Mouse (Mus musculus) testis, adult 2 months (tissue): Measurements from ENCODE around the gene Pdhb. TPM values are rescaled to one million over a fixed set of nuclear protein-coding genes. Genes with fewer than 3 reads are reported as not detected.

Experiments used
- H3K27ac ChIP-seq: fragments of 200-500 bp; 2 replicates; pipeline ENCODE4 v1.5.1; 2012; ENCODE audit warnings: low read depth, low read length; ENCODE audit not compliant: control insufficient read depth, insufficient read depth
- H3K27me3 ChIP-seq: fragments of 200-500 bp; 2 replicates; pipeline ENCODE4 v1.6.1; 2012; ENCODE audit warnings: mild to moderate bottlenecking, low read length, moderate library complexity; ENCODE audit not compliant: control insufficient read depth, insufficient read depth
- H3K36me3 ChIP-seq: fragments of 200-500 bp; 2 replicates; pipeline ENCODE4 v1.6.1; 2012; ENCODE audit warnings: mild to moderate bottlenecking, low read length; ENCODE audit not compliant: control insufficient read depth, insufficient read depth
- H3K4me1 ChIP-seq: fragments of 200-500 bp; 2 replicates; pipeline ENCODE4 v1.6.1; 2012; ENCODE audit warnings: low read length; ENCODE audit not compliant: control insufficient read depth, insufficient read depth
- H3K4me3 ChIP-seq: fragments of 200-500 bp; 2 replicates; pipeline ENCODE4 v1.5.1; 2012; ENCODE audit warnings: low read depth, mild to moderate bottlenecking, low read length, moderate library complexity, mixed read lengths; ENCODE audit not compliant: control insufficient read depth
- CTCF ChIP-seq: fragments of 200-500 bp; IDR thresholded peaks from 2 replicates; pipeline ENCODE4 v1.5.1; 2012; ENCODE audit warnings: low read depth, mild to moderate bottlenecking, inconsistent platforms, low read length, moderate library complexity; ENCODE audit not compliant: control insufficient read depth, insufficient read depth, insufficient replicate concordance
- POLR2A ChIP-seq: fragments of 200-500 bp; IDR thresholded peaks from 2 replicates; pipeline ENCODE4 v1.6.1; 2012; ENCODE audit warnings: low read depth, mild to moderate bottlenecking, inconsistent platforms, low read length, moderate library complexity; ENCODE audit not compliant: control insufficient read depth
- polyA plus RNA-seq: library from polyadenylated mRNA; depleted of rRNA; stranded (reverse); fragments of >200 nt; gene quantifications from 2 replicates; pipeline ENCODE4 v1.2.3, GENCODE M21; 2012; rRNA removed

The Pdhb gene
- polyA plus RNA-seq, result 97.6 and 115 TPM in 2 replicates

DNA sequence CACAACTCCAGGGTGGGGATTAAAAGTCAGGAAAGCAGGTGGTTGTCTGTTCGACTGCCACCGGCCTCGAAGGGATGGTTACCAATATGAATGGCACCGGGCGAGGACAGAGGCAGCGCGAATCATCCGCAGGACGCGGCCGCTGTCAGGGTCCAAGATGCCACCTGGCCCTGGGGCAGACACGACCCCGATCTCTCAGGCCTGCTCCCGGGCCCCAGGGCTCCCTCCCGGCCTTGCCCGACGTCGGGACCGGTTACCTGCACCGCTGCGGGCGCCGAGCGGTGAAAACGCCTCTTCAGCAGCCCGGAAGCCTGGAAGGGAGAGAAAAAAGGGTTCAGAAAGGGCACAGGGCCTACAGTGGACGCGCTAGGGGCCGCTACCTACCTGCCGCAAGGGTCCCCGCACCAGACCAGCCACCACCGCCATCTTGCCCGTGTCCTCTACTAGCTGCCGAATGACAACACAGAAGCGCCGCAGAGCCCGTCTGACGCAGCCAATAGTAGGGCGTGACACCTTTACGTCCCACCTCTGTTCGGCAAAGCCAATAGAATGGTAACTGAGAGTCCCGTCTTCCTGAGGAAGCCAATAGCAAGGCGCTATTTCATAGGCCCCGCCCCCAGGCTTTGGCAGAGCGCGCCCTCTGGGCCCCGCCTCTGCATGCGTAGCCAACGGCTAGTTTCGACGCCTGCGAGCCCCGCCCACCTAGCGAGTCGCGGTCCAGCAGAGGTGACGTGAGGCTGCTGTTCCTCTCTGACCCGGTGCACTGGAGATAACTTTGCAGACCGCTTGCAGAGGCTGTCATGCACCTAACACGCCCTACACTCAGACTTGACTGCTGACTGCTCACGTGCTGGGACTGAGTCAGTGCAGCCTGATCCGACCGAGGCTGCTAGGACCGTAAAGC is at the start of gene Pdhb:
TSS of gene Pdhb (minus strand) at position 519 of the 904 bp plus-strand sequence.
- peak; percentile 89 for TF ChIP-seq POLR2A
- no peak; the same call in 1 of the 2 replicates for TF ChIP-seq CTCF
- H3K27ac ChIP-seq, result peak within 1 kb of the TSS; percentile 97
- H3K4me1 ChIP-seq, result peaks cover 2% of the 10 kb centered on the region
- peak within 1 kb of the TSS; percentile 97 for H3K4me3 ChIP-seq
- no peaks in the 10 kb centered on the region for H3K27me3 ChIP-seq
- no peaks in the 10 kb centered on the region; the same call in none of the 2 replicates for H3K36me3 ChIP-seq

DNA sequence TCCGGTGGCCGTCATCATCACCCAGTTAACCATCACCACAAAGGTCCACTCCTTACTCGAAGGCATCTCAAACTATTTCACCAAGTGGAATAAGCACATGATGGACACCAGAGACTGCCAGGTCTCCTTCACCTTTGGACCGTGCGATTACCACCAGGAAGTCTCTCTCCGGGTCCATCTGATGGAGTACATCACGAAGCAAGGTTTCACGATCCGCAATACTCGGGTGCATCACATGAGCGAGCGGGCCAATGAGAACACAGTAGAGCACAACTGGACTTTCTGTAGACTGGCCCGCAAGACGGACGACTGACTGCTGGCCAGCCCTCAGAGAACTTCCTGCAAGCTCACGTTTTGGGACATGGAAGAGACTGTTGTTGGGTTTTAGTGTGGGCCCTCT is 49.7 kb upstream of the Pdhb start:
- no peak overlapping the region for H3K27ac ChIP-seq
- H3K4me3 ChIP-seq, result no peak overlapping the region
- H3K4me1 ChIP-seq, result no peaks in the 10 kb centered on the region
- no peak for TF ChIP-seq POLR2A
- TF ChIP-seq CTCF, result no peak
- no peaks in the 10 kb centered on the region for H3K27me3 ChIP-seq
- no peaks in the 10 kb centered on the region for H3K36me3 ChIP-seq

DNA sequence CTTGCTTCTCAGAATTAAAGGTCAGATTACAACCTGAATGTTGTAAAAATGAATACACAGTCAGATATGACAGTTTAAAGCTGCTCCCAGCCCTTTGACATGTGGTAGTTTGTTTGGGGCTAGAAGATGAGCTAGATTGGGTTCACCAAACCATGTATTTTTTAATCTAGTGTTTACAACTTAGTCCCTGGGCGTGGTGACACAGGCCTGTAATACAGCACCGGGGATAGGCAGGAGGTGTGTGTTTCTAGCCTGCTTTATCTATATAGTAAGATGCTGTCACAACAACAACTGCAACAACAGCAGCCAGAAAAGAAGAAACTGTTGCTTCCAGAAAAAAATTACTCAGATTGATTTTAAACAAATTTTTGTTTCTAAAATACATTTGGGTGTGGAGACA is 48.1 kb upstream of the Pdhb start:
- Histone ChIP-seq H3K4me1 (no peaks in the 10 kb centered on the region), H3K27ac (no peak overlapping the region), H3K27me3 (no peaks in the 10 kb centered on the region), H3K4me3 (no peak overlapping the region), H3K36me3 (no peaks in the 10 kb centered on the region)
- TF ChIP-seq POLR2A, result no peak
- no peak for TF ChIP-seq CTCF

- TF ChIP-seq CTCF (peak; percentile 52; the same call in 1 of the 2 replicates), POLR2A (no peak)
- H3K27ac ChIP-seq, result no peak overlapping the region
- no peaks in the 10 kb centered on the region for H3K36me3 ChIP-seq
- H3K4me3 ChIP-seq, result no peak overlapping the region
- peaks cover 2% of the 10 kb centered on the region for H3K4me1 ChIP-seq
- H3K27me3 ChIP-seq, result no peaks in the 10 kb centered on the region
Measured at GRCm38 (mm10) chr14:8220306-8220705, 47.5 kb upstream of the Pdhb start.

DNA sequence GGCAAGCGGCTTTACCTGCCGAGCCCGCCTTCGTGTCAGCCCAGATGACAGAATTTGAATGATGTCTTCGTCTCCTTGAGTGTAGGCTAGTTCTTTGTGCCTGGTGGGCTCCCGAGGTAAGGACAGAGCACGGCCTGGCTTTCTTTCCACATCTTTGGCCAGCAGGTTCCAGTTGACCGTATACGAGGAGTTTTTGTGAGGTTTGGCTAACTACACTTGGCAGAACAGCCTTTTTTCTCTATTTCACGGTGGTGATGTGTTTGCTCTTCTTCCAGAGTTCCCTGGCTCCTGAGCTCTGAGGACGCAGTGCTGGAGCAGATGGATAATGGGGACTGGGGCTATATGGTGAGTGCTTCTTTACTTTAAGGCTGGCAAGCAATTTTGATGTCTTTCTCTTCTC is 47.1 kb upstream of the Pdhb start:
- Histone ChIP-seq H3K4me1 (peaks cover 4% of the 10 kb centered on the region), H3K4me3 (no peak overlapping the region), H3K36me3 (no peaks in the 10 kb centered on the region), H3K27ac (no peak overlapping the region), H3K27me3 (no peaks in the 10 kb centered on the region)
- TF ChIP-seq CTCF, result no peak
- no peak for TF ChIP-seq POLR2A

DNA sequence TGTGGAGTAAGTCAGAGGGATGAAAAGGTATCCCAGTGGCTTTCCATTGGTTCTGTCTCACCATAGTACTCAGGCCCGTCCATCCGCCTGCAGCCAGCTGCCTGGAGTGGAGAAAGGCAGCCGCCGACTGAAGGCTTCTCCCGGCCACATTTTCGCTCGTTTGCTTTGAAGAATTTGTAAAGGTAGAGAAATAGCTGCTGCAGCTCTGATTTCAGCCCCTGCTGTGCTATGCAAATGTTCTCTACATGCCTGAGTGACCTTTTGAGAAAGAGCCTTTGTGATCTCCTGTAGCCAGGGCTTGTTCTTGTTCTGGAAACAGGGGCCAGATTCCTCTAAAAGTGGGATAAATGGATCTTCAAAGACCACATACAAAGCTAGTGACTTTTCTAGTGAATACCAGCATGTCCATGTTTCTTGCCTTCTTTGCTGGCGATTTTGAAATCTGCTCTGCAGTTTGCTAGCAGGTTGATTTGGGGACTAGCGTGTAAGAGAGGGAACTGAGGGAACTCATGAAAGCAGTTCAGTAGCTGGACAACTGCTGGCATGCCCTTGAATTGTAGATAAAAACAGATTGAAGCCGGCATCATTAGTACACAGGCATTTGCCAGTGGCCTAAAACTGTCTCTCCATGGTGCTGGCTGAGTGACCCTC is 46.0 kb upstream of the Pdhb start:
- Histone ChIP-seq H3K36me3 (no peaks in the 10 kb centered on the region), H3K27ac (no peak overlapping the region), H3K4me1 (peaks cover 9% of the 10 kb centered on the region), H3K4me3 (no peak overlapping the region), H3K27me3 (no peaks in the 10 kb centered on the region)
- TF ChIP-seq POLR2A (no peak), CTCF (no peak)

DNA sequence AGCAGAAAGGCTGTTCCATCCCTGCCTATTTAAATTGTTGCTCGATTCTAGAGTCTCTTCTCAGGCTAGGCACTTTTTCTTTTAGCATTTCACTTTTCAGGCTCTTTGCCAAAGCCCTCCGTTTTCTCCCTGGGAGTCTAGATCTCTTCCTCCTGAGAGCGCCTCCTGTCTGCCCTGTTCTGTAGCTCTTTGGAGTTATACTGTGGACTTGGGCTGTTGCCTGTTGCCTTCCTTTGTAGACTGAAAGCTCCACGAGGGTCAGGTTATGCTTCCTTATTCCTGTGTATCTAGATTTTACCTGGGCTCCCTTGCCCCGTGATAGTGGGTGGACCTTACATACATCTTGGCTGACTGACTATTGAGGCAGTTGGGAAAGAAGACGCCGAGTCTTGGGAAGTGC is 45.4 kb upstream of the Pdhb start:
- H3K36me3 ChIP-seq, result no peaks in the 10 kb centered on the region
- no peak overlapping the region for H3K4me3 ChIP-seq
- no peak overlapping the region for H3K27ac ChIP-seq
- H3K4me1 ChIP-seq, result peaks cover 9% of the 10 kb centered on the region
- no peaks in the 10 kb centered on the region for H3K27me3 ChIP-seq
- no peak for TF ChIP-seq CTCF
- TF ChIP-seq POLR2A, result no peak
